Mouse (Mus musculus): ENCODE data around the gene Olfr173. TPM values are rescaled to one million over a fixed set of nuclear protein-coding genes. Genes with fewer than 3 reads are reported as not detected.

Gene Olfr173
- polyA plus RNA-seq (2012; rRNA removed), result not detected in 2 replicates

DNA sequence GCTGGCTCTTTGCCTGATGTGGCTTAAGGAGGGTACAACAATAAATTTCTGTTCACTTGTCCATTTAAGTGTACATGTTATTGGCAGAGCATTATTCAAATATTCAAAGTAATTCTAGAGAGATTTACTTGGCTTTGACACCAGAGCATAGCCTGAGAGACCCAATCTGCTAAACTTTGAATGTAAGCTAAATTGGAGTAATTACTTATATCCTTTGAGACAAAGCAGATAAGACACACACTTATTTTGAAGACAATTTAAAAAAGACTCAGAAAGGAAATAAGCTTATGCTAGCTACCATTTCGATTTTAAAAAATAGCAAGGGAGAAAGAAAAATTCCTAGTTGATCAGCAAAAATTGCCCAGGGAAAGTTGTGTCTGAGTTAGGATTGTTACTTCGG is at the start of gene Olfr173:
Gene Olfr173 (minus strand): TSS at position 101 of the 400 bp plus-strand sequence.
- no peak for DNase-seq (ENCODE audit: low spot score)

DNA sequence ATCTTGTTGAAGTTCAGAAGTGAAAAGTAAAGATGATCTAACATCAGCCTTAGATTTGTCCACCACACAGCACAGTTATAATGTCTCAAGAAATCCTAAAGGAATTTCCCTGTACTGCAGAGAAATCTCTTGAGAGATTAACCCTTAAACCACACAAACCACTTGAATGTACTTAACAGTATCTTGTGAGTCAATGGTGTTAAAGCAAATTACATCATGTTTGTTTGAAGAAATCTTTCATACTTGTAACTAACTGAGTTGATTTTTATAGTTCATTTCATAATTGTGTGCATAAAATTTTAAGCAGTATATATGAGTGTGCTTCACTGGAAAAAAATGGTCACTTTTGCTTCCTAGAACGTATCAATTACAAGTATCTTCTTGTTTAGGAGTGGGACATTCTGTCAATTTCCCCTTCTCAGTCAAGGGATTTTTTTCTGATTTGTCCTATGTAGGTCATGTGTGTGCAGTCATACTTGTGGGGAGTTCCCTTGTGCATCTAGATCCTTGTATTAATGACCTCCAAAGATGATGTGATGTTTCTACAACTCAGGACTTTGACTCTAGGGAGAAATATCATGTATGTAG is 26.8 kb upstream of the Olfr173 start, which contains the start of gene Olfr175-ps1:
Gene Olfr175-ps1 (minus strand): TSS at position 51 of the 588 bp plus-strand sequence.
- no peak for DNase-seq (ENCODE audit: low spot score)

DNA sequence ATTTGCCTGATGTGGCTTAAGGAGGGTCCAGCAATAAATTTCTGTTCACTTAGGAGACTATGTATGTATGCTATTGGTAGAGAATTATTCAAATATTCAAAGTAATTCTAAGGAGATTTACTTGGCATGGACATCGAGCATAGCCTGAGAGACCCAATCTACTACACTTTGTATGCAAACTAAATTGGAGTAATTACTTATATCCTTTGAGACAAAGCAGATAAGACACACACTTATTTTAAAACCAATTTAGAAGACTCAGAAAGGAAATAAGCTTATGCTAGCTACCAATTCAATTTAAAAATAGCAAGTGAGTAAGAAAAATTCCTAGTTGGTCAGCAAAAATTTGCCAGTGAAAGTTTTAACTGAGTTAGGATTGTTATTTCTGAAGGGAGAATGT is 37.0 kb downstream of the Olfr173 start, which contains the start of gene Olfr172:
Gene Olfr172 (minus strand): TSS at position 101 of the 400 bp plus-strand sequence.
- DNase-seq (ENCODE audit: low spot score), result no peak

DNA sequence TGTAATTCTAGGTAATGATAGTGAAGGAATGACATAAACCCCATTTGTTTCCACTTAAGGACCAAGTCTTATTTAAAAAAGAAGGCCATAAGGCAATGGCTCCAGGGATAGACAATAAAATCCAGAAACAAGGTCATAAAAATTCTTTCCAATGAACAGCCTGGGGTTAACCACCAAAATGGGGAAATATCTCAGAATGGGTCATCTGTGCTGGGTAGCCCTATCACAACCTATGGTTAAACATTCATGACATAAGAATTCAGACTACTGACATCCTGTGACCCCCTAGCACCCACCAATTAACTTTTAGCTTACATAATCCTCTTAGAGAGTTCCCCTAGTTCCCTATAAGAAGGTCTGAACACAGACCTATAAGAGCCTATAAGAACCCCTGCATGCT is 43.9 kb downstream of the Olfr173 start:
- DNase-seq (ENCODE audit: low spot score), result no peak

DNA sequence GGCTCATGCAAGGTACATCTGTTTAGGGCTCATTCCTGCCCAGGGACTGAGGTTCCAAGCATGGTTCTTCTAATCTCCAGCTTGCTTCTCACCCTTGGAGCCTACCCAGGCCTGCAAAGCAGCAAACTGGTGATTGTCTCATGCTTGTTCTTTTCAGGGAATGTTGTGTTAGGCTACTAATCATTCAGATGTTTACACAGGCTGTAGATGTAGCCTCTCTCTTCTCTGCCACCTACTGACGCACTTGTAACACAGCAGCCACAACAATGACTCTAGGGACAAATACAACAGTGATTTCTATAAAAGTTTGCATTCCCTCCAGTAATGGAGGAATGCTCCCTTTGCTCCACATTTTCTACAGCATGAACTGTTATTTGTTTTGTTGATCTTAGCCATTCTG is 48.8 kb downstream of the Olfr173 start:
- no peak for DNase-seq (ENCODE audit: low spot score)

DNA sequence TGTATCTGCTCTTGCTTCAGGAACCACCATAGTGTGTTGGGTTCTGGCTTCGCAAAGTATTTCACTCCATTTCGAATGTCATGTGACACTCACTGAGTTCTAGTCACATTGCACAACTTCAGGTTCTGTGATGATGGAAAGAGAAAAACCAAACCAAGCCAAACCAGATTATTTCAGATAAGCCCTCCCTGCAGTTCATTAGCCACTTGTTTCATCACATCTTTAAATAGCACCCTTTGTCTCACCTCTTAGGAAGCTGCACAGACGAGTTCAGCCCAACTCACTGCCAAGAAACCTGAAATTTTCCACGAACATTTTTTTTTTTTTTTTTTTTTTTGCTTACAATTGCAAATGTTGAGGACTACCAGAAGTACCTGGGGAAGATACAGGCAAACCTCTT is 53.4 kb downstream of the Olfr173 start:
- no peak for DNase-seq (ENCODE audit: low spot score)

Other genes with a start within 250 kb of the Olfr173 start
- gene Gm813, start 183.3 kb downstream of the Olfr173 start, polyA plus RNA-seq (2012; rRNA removed), result not detected in 2 replicates
- not detected in 2 replicates for gene E330017A01Rik, start 161.5 kb downstream of the Olfr173 start, polyA plus RNA-seq (2012; rRNA removed)
- gene Cpox, start 130.0 kb downstream of the Olfr173 start, polyA plus RNA-seq (2012; rRNA removed), result 20.3 and 26.5 TPM in 2 replicates
- gene Gpr15, start 81.2 kb downstream of the Olfr173 start, polyA plus RNA-seq (2012; rRNA removed), result 0.03 TPM in 1 of 2 replicates, not detected in the other
- gene Cldnd1, start 72.4 kb downstream of the Olfr173 start, polyA plus RNA-seq (2012; rRNA removed), result 66.6 and 79.2 TPM in 2 replicates
- gene Olfr172, start 37.1 kb downstream of the Olfr173 start, polyA plus RNA-seq (2012; rRNA removed), result not detected in 2 replicates
- gene Olfr175-ps1, start 26.5 kb upstream of the Olfr173 start, polyA plus RNA-seq (2012; rRNA removed), result not detected in 2 replicates
- gene Olfr177, start 74.5 kb upstream of the Olfr173 start, polyA plus RNA-seq (2012; rRNA removed), result not detected in 2 replicates
- not detected in 2 replicates for gene Olfr178, start 91.8 kb upstream of the Olfr173 start, polyA plus RNA-seq (2012; rRNA removed)
- gene Olfr181, start 128.5 kb upstream of the Olfr173 start, polyA plus RNA-seq (2012; rRNA removed), result not detected in 2 replicates
- not detected in 2 replicates for gene Olfr180, start 129.1 kb upstream of the Olfr173 start, polyA plus RNA-seq (2012; rRNA removed)
- gene Olfr183, start 195.1 kb upstream of the Olfr173 start, polyA plus RNA-seq (2012; rRNA removed), result not detected in 2 replicates
- not detected in 2 replicates for gene Olfr186, start 230.0 kb upstream of the Olfr173 start, polyA plus RNA-seq (2012; rRNA removed)
- not detected in 2 replicates for gene Olfr187, start 239.5 kb upstream of the Olfr173 start, polyA plus RNA-seq (2012; rRNA removed)